Mouse (Mus musculus) liver, embryonic 11.5 days (tissue): ENCODE data around the gene Slc16a11. TPM values are rescaled to one million over a fixed set of nuclear protein-coding genes. Genes with fewer than 3 reads are reported as not detected.

Source experiments
- ATAC-seq: fragments of 200-750 bp; cut with Nextera tagmentation; replicated peaks from 2 replicates; pipeline ENCODE4 v1.8.0; 2017; ENCODE audit warnings: moderate number of reproducible peaks, mild to moderate bottlenecking, moderate TSS enrichment, moderate library complexity; ENCODE audit not compliant: low FRiP score
- DNase-seq: peaks from one replicate; pipeline ENCODE4 v3.0.0-alpha.2; 2017; ENCODE audit warnings: low spot score
- H3K27ac ChIP-seq: fragments of 300-500 bp; sonication (generic); 2 replicates; pipeline ENCODE4 v1.5.1; 2014; ENCODE audit warnings: mild to moderate bottlenecking, low read depth, low read length, control low read depth
- H3K27me3 ChIP-seq: fragments of 300-500 bp; sonication (generic); replicated peaks from 2 replicates; pipeline ENCODE4 v1.6.1; 2014; ENCODE audit warnings: low read length, mixed read lengths; ENCODE audit not compliant: control insufficient read depth, insufficient read depth
- H3K36me3 ChIP-seq: fragments of 300-500 bp; sonication (generic); 2 replicates; pipeline ENCODE4 v1.6.1; 2014; ENCODE audit warnings: mild to moderate bottlenecking, low read length, moderate library complexity, mixed read lengths; ENCODE audit not compliant: control insufficient read depth, insufficient read depth
- H3K4me1 ChIP-seq: fragments of 300-500 bp; sonication (generic); replicated peaks from 2 replicates; pipeline ENCODE4 v1.6.1; 2014; ENCODE audit warnings: low read length, mixed read lengths; ENCODE audit not compliant: control insufficient read depth, insufficient read depth
- H3K4me2 ChIP-seq: fragments of 300-500 bp; sonication (generic); 2 replicates; pipeline ENCODE4 v1.6.1; 2014; ENCODE audit warnings: mild to moderate bottlenecking, control low read depth, moderate library complexity
- H3K4me3 ChIP-seq: fragments of 300-500 bp; sonication (generic); 2 replicates; pipeline ENCODE4 v1.5.1; 2014; ENCODE audit warnings: low read depth, low read length, control low read depth
- H3K9ac ChIP-seq: fragments of 300-500 bp; sonication (generic); 2 replicates; pipeline ENCODE4 v1.6.1; 2014; ENCODE audit warnings: low read depth, low read length, control low read depth
- H3K9me3 ChIP-seq: fragments of 300-500 bp; sonication (generic); 2 replicates; pipeline ENCODE4 v1.6.1; 2016; ENCODE audit warnings: low read length, inconsistent platforms, mixed read lengths; ENCODE audit not compliant: control insufficient read depth
- WGBS: fragments of 180-500 bp; shearing (Covaris S2); extraction: QIAGEN DNeasy Blood & Tissue Kit; methylation state at CpG from one replicate; pipeline ENCODE4 v1.1.7; 2014; 5-methylcytosine and 5-hydroxymethylcytosine counted together
- polyA plus RNA-seq: library from polyadenylated mRNA; unstranded; fragments of >200 nt; fragmentation: Nextera tagmentation; extraction: Ambion mirVana; gene quantifications from 2 replicates; pipeline ENCODE4 v1.2.1, GENCODE M21; 2014

Gene Slc16a11
- polyA plus RNA-seq, 1 experiment from 2014 or later, result 0.75 TPM

DNA sequence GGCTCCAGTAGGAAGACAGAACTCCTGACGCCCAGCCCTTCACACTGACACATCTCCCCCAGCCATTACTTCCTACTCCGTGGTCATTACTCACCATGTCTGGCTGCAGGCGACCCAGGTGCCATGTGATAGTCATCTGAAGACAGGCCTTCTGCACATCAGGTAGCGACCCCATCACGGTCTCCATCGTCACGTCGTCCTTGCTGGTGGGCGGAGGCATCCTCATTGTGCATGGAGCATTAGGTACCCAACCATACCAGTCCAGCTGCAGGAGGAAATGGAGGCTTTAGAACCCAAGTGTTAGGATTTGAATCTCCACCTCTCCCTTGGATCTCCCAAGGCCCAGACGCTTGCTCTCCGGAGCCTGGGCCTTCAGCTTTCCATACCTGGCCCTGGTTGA lies 30.0 kb downstream of the Slc16a11 start:
- WGBS, result 66% methylated on average over 11 of the region's 11 CpGs

DNA sequence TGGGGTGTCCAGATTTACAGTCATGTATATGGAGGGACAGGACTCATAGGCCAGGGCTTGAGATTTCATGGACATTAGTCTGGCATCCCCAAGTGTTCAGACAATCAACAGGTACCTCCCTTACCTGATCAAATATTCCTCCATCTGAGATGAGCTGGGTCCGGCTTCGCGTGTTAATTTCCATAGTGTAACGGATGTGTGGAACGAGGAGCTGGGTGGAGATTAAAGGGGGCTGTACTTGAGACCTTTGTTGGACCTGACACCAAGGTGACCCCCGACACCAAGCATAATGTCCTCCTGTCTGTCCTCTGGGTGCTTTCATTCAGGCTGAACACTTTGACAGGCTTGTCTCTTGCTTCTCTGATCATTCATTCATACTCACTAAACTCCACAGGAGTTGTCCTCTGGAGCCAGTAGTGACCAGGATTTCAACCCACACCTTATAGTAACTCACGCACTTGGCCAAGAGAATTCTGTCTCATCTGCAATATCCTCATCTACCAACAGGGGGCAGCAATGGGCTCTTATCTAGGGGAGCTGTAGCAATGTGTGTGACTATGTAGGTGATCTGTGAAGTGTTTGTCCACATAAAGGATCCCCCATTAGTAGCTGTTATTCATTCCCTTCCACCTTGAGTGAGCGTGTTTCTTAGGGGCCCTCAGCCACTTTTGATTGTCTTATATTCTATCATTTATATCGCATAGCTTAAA lies 34.7 kb downstream of the Slc16a11 start:
- Histone ChIP-seq H3K36me3 (no peaks in the 10 kb centered on the region), H3K4me1 (no peaks in the 10 kb centered on the region), H3K27me3 (peaks cover 6% of the 10 kb centered on the region), H3K27ac (no peak overlapping the region), H3K4me2 (no peak overlapping the region), H3K4me3 (no peak overlapping the region), H3K9ac (no peak overlapping the region), H3K9me3 (no peaks in the 10 kb centered on the region)
- no peak for ATAC-seq
- 43% methylated on average over 9 of the region's 9 CpGs for WGBS
- no peak for DNase-seq

More for the DNA sequence above, 30.0 kb downstream of the Slc16a11 start:
- H3K4me1 ChIP-seq, result peaks cover 7% of the 10 kb centered on the region
- no peaks in the 10 kb centered on the region for H3K36me3 ChIP-seq
- ATAC-seq (no peak), DNase-seq (no peak)
- no peak overlapping the region for H3K4me2 ChIP-seq
- H3K27ac ChIP-seq, result no peak overlapping the region
- H3K9me3 ChIP-seq, result no peaks in the 10 kb centered on the region
- H3K27me3 ChIP-seq, result no peaks in the 10 kb centered on the region
- no peak overlapping the region for H3K4me3 ChIP-seq
- no peak overlapping the region for H3K9ac ChIP-seq

DNA sequence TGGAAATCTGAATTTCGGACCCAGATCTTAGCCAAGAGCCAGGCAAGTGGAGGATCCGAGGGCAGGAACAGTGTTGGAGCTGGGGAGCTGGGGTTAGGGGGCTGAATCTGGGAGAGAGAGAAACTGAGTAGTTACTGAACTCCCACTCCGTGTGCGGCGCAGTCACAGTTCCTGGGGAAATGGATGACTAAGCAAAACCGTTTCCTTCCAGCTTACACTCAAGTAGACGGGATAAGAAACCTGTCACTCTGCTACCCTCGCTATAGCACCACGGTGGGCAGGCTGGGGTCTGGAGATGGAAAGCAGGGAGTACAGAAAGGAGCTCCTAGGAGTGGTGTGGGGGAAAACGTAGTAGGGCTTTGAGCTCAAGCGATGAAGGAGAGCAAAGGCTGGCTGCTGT lies 37.6 kb downstream of the Slc16a11 start:
- Histone ChIP-seq H3K4me3 (no peak overlapping the region), H3K27ac (no peak overlapping the region), H3K9me3 (no peaks in the 10 kb centered on the region), H3K4me2 (no peak overlapping the region), H3K4me1 (0 out of 2 replicates have a peak, but pooled peaks cover 2% of the 10 kb centered on the region), H3K27me3 (peaks cover 34% of the 10 kb centered on the region), H3K36me3 (no peaks in the 10 kb centered on the region), H3K9ac (no peak overlapping the region)
- no peak for DNase-seq
- 42% methylated on average over 11 of the region's 11 CpGs for WGBS
- no peak for ATAC-seq

- peaks cover 43% of the 10 kb centered on the region for H3K27me3 ChIP-seq
- WGBS, result 70% methylated on average over 8 of the region's 8 CpGs
- H3K4me3 ChIP-seq, result no peak overlapping the region
- DNase-seq (no peak), ATAC-seq (no peak)
- no peak overlapping the region for H3K4me2 ChIP-seq
- H3K9ac ChIP-seq, result no peak overlapping the region
- no peak overlapping the region for H3K27ac ChIP-seq
- no peaks in the 10 kb centered on the region for H3K9me3 ChIP-seq
- 0 out of 2 replicates have a peak, but pooled peaks cover 2% of the 10 kb centered on the region for H3K4me1 ChIP-seq
- no peaks in the 10 kb centered on the region for H3K36me3 ChIP-seq
Measured at GRCm38 (mm10) chr11:70251853-70252252, 39.3 kb downstream of the Slc16a11 start.

DNA sequence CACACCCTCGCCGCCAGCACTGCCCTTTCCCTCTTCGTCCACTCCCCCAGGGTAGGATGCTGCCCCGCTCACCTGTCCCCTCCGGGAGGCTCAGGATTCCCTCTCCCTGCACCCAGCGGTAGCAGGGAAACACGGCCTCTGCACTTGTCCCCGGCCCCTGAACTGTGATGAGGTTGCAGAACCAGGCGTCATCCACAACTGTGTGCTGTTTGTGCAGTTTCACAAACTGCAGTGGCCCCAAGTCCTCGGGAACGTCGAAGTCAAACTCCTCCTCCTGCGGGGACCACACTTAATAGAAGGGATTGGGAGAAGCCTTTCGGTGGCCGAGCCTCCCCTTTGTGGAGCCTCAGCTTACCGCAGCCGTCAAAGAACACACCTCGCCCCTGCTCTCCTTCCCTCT lies 41.8 kb downstream of the Slc16a11 start:
- Histone ChIP-seq H3K4me3 (peak overlapping the region; percentile 32), H3K27me3 (peaks cover 43% of the 10 kb centered on the region), H3K9ac (0 out of 2 replicates have a peak overlapping the region, but pooled peaks have one; percentile 20), H3K27ac (no peak overlapping the region), H3K4me1 (0 out of 2 replicates have a peak, but pooled peaks cover 2% of the 10 kb centered on the region), H3K36me3 (no peaks in the 10 kb centered on the region), H3K9me3 (no peaks in the 10 kb centered on the region), H3K4me2 (peak overlapping the region; percentile 56)
- no peak for ATAC-seq
- WGBS, result 6% methylated on average over 18 of the region's 18 CpGs
- no peak for DNase-seq

- Histone ChIP-seq H3K9ac (0 out of 2 replicates have a peak within 1 kb of the TSS, but pooled peaks have one; percentile 20), H3K4me2 (peak within 1 kb of the TSS; percentile 56), H3K27me3 (peaks cover 43% of the 10 kb centered on the region), H3K4me3 (peak within 1 kb of the TSS; percentile 32), H3K9me3 (no peaks in the 10 kb centered on the region), H3K4me1 (0 out of 2 replicates have a peak, but pooled peaks cover 2% of the 10 kb centered on the region), H3K36me3 (no peaks in the 10 kb centered on the region), H3K27ac (no peak within 1 kb of the TSS)
- 0 out of 2 replicates have a peak, but pooled peaks have one; percentile 36 for ATAC-seq
- DNase-seq, result no peak
- WGBS, result 4% methylated on average over 25 of the region's 25 CpGs
Measured at GRCm38 (mm10) chr11:70254931-70255531, 42.5 kb downstream of the Slc16a11 start, which contains the start of gene Alox12. Gene Alox12, minus strand, starts transcription at chr11:70255353.

DNA sequence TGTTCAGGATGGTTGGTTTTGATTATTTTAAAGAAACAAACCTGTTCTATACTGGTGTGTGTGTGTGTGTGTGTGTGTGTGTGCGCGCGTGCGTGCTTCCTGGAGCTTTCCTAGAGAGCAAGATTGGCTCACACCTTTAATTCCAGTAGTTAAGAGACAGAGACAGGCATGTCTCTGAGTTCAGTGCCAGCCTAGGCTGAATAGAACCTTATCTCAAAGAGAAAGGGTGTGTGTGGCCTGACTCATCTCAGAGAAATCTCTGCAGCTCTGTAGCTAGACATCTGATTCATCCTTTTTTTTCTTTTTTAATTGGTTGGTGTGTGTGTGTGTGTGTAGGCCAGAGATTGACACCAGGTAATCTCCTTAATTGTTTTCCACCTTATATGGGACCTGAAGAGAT lies 46.5 kb downstream of the Slc16a11 start:
- H3K36me3 ChIP-seq, result no peaks in the 10 kb centered on the region
- DNase-seq, result no peak
- ATAC-seq, result no peak
- no peak overlapping the region for H3K4me3 ChIP-seq
- no peak overlapping the region for H3K4me2 ChIP-seq
- WGBS, result 93% methylated on average over 4 of the region's 4 CpGs
- H3K9me3 ChIP-seq, result no peaks in the 10 kb centered on the region
- H3K27me3 ChIP-seq, result peaks cover 20% of the 10 kb centered on the region
- no peak overlapping the region for H3K27ac ChIP-seq
- no peak overlapping the region for H3K9ac ChIP-seq
- H3K4me1 ChIP-seq, result 0 out of 2 replicates have a peak, but pooled peaks cover 2% of the 10 kb centered on the region

DNA sequence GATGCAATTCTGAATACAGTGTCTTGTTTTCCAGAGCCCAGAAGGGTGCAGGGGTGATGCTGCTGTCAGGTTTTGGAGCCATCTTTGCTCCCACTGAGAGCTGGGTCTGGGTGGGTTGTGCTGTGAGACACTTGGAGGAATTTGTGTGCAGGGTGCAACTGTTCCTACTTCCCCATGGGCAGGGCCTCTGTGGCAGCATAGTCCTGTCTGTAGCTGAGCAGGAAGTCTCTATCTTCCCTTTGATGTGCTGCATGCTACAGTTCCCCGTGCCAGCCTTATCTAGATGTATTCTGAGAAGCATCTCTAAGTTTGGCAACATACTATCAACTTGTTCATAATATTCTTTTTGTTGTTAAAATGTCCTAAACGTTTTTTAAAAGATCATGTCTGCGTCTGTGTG lies 52.7 kb downstream of the Slc16a11 start:
- Histone ChIP-seq H3K27ac (no peak overlapping the region), H3K36me3 (no peaks in the 10 kb centered on the region), H3K4me3 (no peak overlapping the region), H3K9me3 (no peaks in the 10 kb centered on the region), H3K4me2 (no peak overlapping the region), H3K27me3 (no peaks in the 10 kb centered on the region), H3K9ac (no peak overlapping the region), H3K4me1 (no peaks in the 10 kb centered on the region)
- no peak for ATAC-seq
- WGBS, result 35% methylated on average over 3 of the region's 3 CpGs
- DNase-seq, result no peak
